Comparison of ENCODE assay signal across 7 mouse cellular contexts in genomic region chr17:12045861-12046273, GRCm38 (mm10).
DNase-seq lines count a peak whose midpoint lies in the region; ATAC-seq lines count a peak whose summit lies in the region.

No protein-coding gene starts in this region.

- peak; percentile 45 for DNase-seq in testis, postnatal 10 days (ENCODE audit: low spot score)
- DNase-seq in testis, postnatal 14 days (ENCODE audit: low spot score): no peak
- peak; percentile 93 to 95 for DNase-seq in cerebellum, postnatal 10 days
- DNase-seq in heart, postnatal 10 days: peak; percentile 55 to 59
- peak; percentile 45 to 47 for DNase-seq in right cerebral cortex, adult 2 months (ENCODE audit: low spot score in 2 of 2)

- ATAC-seq in monocyte, adult 5-6 weeks (replicated peaks; ENCODE audit: insufficient number of reproducible peaks, low FRiP score, low TSS enrichment, poor library complexity, severe bottlenecking): no peak
- no peak for ATAC-seq in erythroid progenitor cell, adult 5-6 weeks (replicated peaks; ENCODE audit: low FRiP score, poor library complexity, severe bottlenecking)

- intact Hi-C loops in heart, postnatal 10 days (cut with DNase I): no loop called here
